Mouse (Mus musculus): Measurements from ENCODE around the gene Hoxb1. TPM values are rescaled to one million over a fixed set of nuclear protein-coding genes. Genes with fewer than 3 reads are reported as not detected.
A peak's percentile ranks its signal among the peaks of the same experiment; 100 is the strongest.

Gene Hoxb1
- polyA plus RNA-seq, 1 experiment from 2014 or later = 0.96 TPM

- no peak for ATAC-seq (ENCODE audit: low read depth)
- peaks cover 8% of the 10 kb centered on the region for H3K36me3 ChIP-seq (ENCODE audit: control insufficient read depth, insufficient read depth, low read length)
- 10% methylated on average over 7 of the region's 7 CpGs for WGBS
- H3K27ac ChIP-seq (ENCODE audit: low read depth, low read length) = peak overlapping the region; percentile 100
- peaks cover 84% of the 10 kb centered on the region for H3K4me1 ChIP-seq (ENCODE audit: control insufficient read depth, insufficient read depth, low read length)
- H3K27me3 ChIP-seq (ENCODE audit: control insufficient read depth, insufficient read depth, low read length) = no peaks in the 10 kb centered on the region
- peak overlapping the region; percentile 100 for H3K9ac ChIP-seq (replicated peaks; ENCODE audit: low read depth, low read length)
- peak overlapping the region; percentile 100 for H3K4me2 ChIP-seq (ENCODE audit: low read depth, low read length)
- H3K4me3 ChIP-seq (ENCODE audit: low read depth, low read length) = peak overlapping the region; percentile 59
- H3K9me3 ChIP-seq (ENCODE audit: control insufficient read depth, low read length) = no peaks in the 10 kb centered on the region
These were observed 26.3 kb upstream of the Hoxb1 start for GRCm38 (mm10) chr11:96338957-96339855.

- peak overlapping the region; percentile 59 for H3K4me3 ChIP-seq (ENCODE audit: low read depth, low read length)
- H3K27ac ChIP-seq (ENCODE audit: low read depth, low read length) = peak overlapping the region; percentile 100
- peaks cover 20% of the 10 kb centered on the region for H3K36me3 ChIP-seq (ENCODE audit: control insufficient read depth, insufficient read depth, low read length)
- ATAC-seq (ENCODE audit: low read depth) = peak; percentile 69
- peak overlapping the region; percentile 100 for H3K4me2 ChIP-seq (ENCODE audit: low read depth, low read length)
- no peaks in the 10 kb centered on the region for H3K27me3 ChIP-seq (ENCODE audit: control insufficient read depth, insufficient read depth, low read length)
- whole genome bisulfite sequencing = 0% methylated on average over 34 of the region's 36 CpGs
- H3K9ac ChIP-seq (replicated peaks; ENCODE audit: low read depth, low read length) = peak overlapping the region; percentile 100
- no peaks in the 10 kb centered on the region for H3K9me3 ChIP-seq (ENCODE audit: control insufficient read depth, low read length)
- peaks cover 84% of the 10 kb centered on the region for H3K4me1 ChIP-seq (ENCODE audit: control insufficient read depth, insufficient read depth, low read length)
These were observed 24.7 kb upstream of the Hoxb1 start for GRCm38 (mm10) chr11:96340698-96341365.

- H3K27ac ChIP-seq (ENCODE audit: low read depth, low read length) = peak overlapping the region; percentile 100
- H3K4me1 ChIP-seq (ENCODE audit: control insufficient read depth, insufficient read depth, low read length) = peaks cover 84% of the 10 kb centered on the region
- H3K4me2 ChIP-seq (ENCODE audit: low read depth, low read length) = peak overlapping the region; percentile 100
- peak overlapping the region; percentile 59 for H3K4me3 ChIP-seq (ENCODE audit: low read depth, low read length)
- peaks cover 27% of the 10 kb centered on the region for H3K36me3 ChIP-seq (ENCODE audit: control insufficient read depth, insufficient read depth, low read length)
- H3K9ac ChIP-seq (replicated peaks; ENCODE audit: low read depth, low read length) = peak overlapping the region; percentile 100
- no peaks in the 10 kb centered on the region for H3K9me3 ChIP-seq (ENCODE audit: control insufficient read depth, low read length)
- WGBS = 2% methylated on average over 40 of the region's 40 CpGs
- ATAC-seq (ENCODE audit: low read depth) = no peak
- no peaks in the 10 kb centered on the region for H3K27me3 ChIP-seq (ENCODE audit: control insufficient read depth, insufficient read depth, low read length)
These were observed 23.6 kb upstream of the Hoxb1 start for GRCm38 (mm10) chr11:96341701-96342575.

- Histone ChIP-seq H3K4me3 (ENCODE audit: low read depth, low read length) (peak overlapping the region; percentile 59), H3K4me1 (ENCODE audit: control insufficient read depth, insufficient read depth, low read length) (peaks cover 83% of the 10 kb centered on the region), H3K27ac (ENCODE audit: low read depth, low read length) (peak overlapping the region; percentile 100), H3K27me3 (ENCODE audit: control insufficient read depth, insufficient read depth, low read length) (no peaks in the 10 kb centered on the region), H3K4me2 (ENCODE audit: low read depth, low read length) (peak overlapping the region; percentile 100), H3K9ac (replicated peaks; ENCODE audit: low read depth, low read length) (peak overlapping the region; percentile 100), H3K36me3 (ENCODE audit: control insufficient read depth, insufficient read depth, low read length) (peaks cover 27% of the 10 kb centered on the region), H3K9me3 (ENCODE audit: control insufficient read depth, low read length) (no peaks in the 10 kb centered on the region)
- no peak for ATAC-seq (ENCODE audit: low read depth)
- WGBS = 3% methylated on average over 4 of the region's 4 CpGs
These were observed 23.0 kb upstream of the Hoxb1 start for GRCm38 (mm10) chr11:96342576-96342930.

- H3K9me3 ChIP-seq (ENCODE audit: control insufficient read depth, low read length) = no peaks in the 10 kb centered on the region
- H3K27me3 ChIP-seq (ENCODE audit: control insufficient read depth, insufficient read depth, low read length) = no peaks in the 10 kb centered on the region
- WGBS = 18% methylated on average over 2 of the region's 2 CpGs
- H3K4me3 ChIP-seq (ENCODE audit: low read depth, low read length) = peak overlapping the region; percentile 59
- peaks cover 83% of the 10 kb centered on the region for H3K4me1 ChIP-seq (ENCODE audit: control insufficient read depth, insufficient read depth, low read length)
- H3K4me2 ChIP-seq (ENCODE audit: low read depth, low read length) = peak overlapping the region; percentile 100
- H3K27ac ChIP-seq (ENCODE audit: low read depth, low read length) = peak overlapping the region; percentile 100
- ATAC-seq (ENCODE audit: low read depth) = no peak
- peaks cover 27% of the 10 kb centered on the region for H3K36me3 ChIP-seq (ENCODE audit: control insufficient read depth, insufficient read depth, low read length)
- H3K9ac ChIP-seq (replicated peaks; ENCODE audit: low read depth, low read length) = peak overlapping the region; percentile 100
These were observed 22.3 kb upstream of the Hoxb1 start for GRCm38 (mm10) chr11:96343206-96343745.

- H3K4me2 ChIP-seq (ENCODE audit: low read depth, low read length) = peak overlapping the region; percentile 100
- H3K9me3 ChIP-seq (ENCODE audit: control insufficient read depth, low read length) = no peaks in the 10 kb centered on the region
- WGBS = 5% methylated on average over 32 of the region's 40 CpGs
- peak overlapping the region; percentile 100 for H3K9ac ChIP-seq (replicated peaks; ENCODE audit: low read depth, low read length)
- peaks cover 27% of the 10 kb centered on the region for H3K36me3 ChIP-seq (ENCODE audit: control insufficient read depth, insufficient read depth, low read length)
- peak; percentile 33; the same call in 1 of the 2 replicates for ATAC-seq (ENCODE audit: low read depth)
- H3K4me1 ChIP-seq (ENCODE audit: control insufficient read depth, insufficient read depth, low read length) = peaks cover 83% of the 10 kb centered on the region
- H3K27me3 ChIP-seq (ENCODE audit: control insufficient read depth, insufficient read depth, low read length) = no peaks in the 10 kb centered on the region
- peak overlapping the region; percentile 100 for H3K27ac ChIP-seq (ENCODE audit: low read depth, low read length)
- peak overlapping the region; percentile 59 for H3K4me3 ChIP-seq (ENCODE audit: low read depth, low read length)
These were observed 21.3 kb upstream of the Hoxb1 start for GRCm38 (mm10) chr11:96344061-96344877.

- peak overlapping the region; percentile 59 for H3K4me3 ChIP-seq (ENCODE audit: low read depth, low read length)
These were observed 20.7 kb upstream of the Hoxb1 start for GRCm38 (mm10) chr11:96344878-96345159.

More at GRCm38 (mm10) chr11:96344878-96345159, 20.7 kb upstream of the Hoxb1 start:
- H3K27me3 ChIP-seq (ENCODE audit: control insufficient read depth, insufficient read depth, low read length) = no peaks in the 10 kb centered on the region
- H3K36me3 ChIP-seq (ENCODE audit: control insufficient read depth, insufficient read depth, low read length) = peaks cover 27% of the 10 kb centered on the region
- peak overlapping the region; percentile 100 for H3K4me2 ChIP-seq (ENCODE audit: low read depth, low read length)
- H3K9me3 ChIP-seq (ENCODE audit: control insufficient read depth, low read length) = no peaks in the 10 kb centered on the region
- H3K9ac ChIP-seq (replicated peaks; ENCODE audit: low read depth, low read length) = peak overlapping the region; percentile 100
- H3K4me1 ChIP-seq (ENCODE audit: control insufficient read depth, insufficient read depth, low read length) = peaks cover 83% of the 10 kb centered on the region
- WGBS = 3% methylated on average over 6 of the region's 6 CpGs
- peak overlapping the region; percentile 100 for H3K27ac ChIP-seq (ENCODE audit: low read depth, low read length)
- ATAC-seq (ENCODE audit: low read depth) = no peak
